Mouse (Mus musculus) layer of hippocampus, adult 18-20 months (tissue): ENCODE measurements around the gene Rybp. TPM values are rescaled to one million over a fixed set of nuclear protein-coding genes. Genes with fewer than 3 reads are reported as not detected.

Experiments
- DNase-seq, 2 experiments: peaks; one replicate each; pipeline ENCODE4 v3.0.0; 2022; ENCODE audit warnings: low spot score in 2 of 2
- long read RNA-seq: library from polyadenylated mRNA; stranded (forward); transcript quantifications from one replicate; pipeline ENCODE4 v2.0.0, GENCODE M21; 2021
- total RNA-seq, 2 experiments: library from RNA; stranded (reverse); gene quantifications; 2 replicates each; pipeline ENCODE4 v1.2.3; 2021

The Rybp gene
- 10 to 100 TPM; 57.0 to 57.9 TPM for total RNA-seq
- long read RNA-seq, full-length matches to known transcripts, result 1 of 13 reads
- long read RNA-seq, partial matches to known transcripts, result 2 of 13 reads
- long read RNA-seq, other reads (novel, unspliced or antisense), result 10 of 13 reads

GRCm38 (mm10) chr6:100287334-100288015 is at the start of gene Rybp:
Rybp (minus strand) TSS chr6:100287485.
- DNase-seq, result peak; percentile 88 to 96

- DNase-seq, result no peak
These were observed 49.4 kb upstream of the Rybp start for GRCm38 (mm10) chr6:100336591-100337148.

DNA sequence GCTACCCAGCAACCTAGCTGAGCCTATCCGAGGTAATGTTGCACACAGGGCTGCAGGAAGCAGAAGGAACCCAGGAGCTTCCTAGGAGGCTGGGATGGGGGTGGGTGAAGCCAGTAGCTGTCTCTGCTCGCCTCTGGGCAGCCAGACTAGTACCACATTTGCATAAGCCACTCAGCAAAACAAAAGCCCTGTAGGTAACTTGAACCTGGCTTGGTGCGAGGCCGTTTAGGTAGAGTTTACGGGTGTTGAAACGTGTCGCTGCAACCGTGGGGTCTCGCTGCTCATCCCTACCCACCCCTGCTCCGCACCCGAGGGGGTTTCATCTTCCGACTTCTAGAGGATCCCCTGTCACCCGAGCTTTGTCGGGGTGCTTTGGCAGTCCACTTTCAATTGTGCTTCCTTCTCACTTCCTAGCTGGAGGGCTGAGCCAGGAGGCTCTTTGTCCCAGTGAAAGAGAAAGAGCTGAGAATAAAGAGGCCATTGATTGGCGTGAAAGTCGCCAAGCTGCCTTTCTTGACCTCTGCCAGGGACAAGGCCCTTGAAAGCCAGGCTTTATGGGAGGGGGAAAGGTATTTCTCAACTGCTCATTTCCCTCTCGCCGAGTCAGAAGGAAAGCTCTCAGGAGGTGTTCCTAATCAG is 48.3 kb upstream of the Rybp start:
- DNase-seq, result no peak

DNA sequence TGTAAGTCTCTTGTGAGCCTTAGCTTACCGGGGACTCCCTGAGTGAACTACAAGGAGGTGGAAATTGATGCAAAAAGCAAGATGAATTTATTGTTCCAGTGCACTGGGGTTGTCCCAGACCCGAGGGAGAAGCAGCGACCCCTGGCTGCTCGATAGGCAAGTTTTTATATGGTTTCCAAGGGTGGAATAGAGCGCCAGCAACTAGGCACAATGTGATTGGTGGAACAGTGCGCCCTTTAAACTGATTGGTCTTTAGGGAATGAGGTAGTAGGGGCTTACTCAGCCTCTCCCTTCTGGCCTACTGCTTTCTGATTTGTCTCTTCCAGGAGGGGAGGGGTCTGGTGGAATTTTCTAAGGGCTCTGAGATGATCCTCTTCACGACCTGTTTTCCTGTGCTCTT is 46.5 kb upstream of the Rybp start:
- DNase-seq, result no peak

DNA sequence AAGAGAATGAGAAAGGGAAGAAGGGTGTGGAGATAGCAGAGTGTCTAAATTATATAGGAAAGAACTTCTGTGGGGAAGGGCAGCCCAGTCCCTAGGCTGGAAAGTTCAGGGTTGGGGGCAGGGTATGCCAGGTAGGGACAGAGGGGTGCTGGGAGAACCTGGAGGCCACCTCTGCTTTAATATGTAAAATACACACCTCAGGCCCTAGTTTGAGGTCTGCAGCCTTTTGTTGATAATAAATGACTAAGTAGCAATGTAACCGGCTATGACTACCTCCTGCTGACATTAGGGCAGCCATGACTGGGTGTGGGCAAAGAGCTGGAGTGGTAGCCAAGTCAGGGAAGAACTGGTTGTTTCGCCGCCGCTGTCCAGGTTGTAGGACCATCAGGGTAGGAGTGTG is 45.2 kb upstream of the Rybp start:
- DNase-seq, result no peak

DNA sequence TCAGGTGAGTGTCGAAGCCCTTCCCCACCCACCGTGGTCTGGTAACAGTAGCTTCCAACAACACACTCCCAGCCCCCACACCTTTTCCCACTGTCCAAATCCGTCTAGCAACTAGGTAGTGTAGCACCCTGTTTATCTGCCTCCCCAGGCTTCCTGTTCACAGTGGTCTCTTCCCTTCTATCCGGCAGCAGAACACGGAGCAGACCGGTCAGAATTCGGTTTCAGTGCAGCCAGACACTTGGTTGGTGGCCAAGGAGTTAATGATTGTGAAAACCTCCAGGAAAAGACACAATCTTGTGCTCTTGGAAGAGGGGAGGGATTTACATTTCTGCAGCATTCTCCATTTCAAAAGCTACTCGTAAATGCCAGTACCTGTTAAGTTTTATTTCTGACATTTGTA is 44.3 kb upstream of the Rybp start:
- no peak for DNase-seq

GRCm38 (mm10) chr6:100331055-100331454 is 43.8 kb upstream of the Rybp start:
- DNase-seq, result no peak

- DNase-seq, result no peak
These were observed 42.3 kb upstream of the Rybp start for GRCm38 (mm10) chr6:100329542-100329941.

DNA sequence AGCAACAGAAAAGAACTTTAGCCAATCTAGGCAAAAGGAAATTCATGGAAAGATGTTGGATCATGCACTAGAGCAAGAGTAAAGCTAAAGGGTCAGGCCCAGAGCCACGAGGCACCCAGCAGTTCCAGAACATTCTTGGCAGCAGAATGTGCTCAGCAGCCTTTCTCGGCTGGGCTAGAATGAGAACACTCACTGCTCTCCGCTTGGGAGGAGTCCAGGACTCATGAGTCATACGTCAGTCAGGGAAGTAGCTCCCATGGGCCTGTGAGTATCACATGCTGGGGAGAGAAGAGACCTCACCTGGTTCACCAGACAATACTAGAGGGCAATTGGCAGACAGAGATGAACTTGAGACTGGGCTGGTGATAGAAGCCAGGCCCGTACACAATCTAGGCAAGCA is 39.8 kb upstream of the Rybp start:
- peak; percentile 59 to 81 for DNase-seq

DNA sequence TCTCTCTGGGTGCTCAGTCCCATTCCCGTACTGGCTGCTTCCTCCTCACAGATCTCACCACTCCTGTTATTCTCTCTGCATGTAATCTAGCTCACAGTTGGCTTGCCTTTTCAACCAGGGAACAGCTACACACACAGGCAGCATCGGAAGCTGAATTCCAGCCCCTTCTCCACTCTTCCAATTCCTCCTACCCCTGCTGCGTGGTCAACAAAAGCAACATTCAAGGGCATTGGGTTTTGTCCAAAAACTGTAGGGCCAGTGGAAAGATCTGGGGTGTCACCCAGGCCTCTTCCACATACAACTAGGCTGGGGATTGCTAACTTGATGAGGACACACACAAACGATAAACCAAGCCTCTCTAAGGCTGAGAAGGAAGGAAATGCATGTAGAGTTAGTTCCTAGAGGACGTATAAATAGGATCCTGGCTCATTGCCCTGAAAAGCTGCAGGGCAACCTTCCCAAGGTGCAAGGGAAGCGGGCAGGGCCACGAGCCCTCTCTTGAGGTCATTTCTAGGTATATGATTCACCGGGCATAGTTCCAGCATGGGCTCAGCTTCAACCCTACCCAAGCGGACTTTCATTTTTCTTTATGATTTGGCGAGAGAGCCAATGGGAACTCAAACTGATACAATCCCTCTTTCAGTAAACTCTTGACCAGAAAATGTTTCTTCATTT is 36.6 kb upstream of the Rybp start:
- no peak for DNase-seq

GRCm38 (mm10) chr6:100322561-100322960 is 35.3 kb upstream of the Rybp start:
- DNase-seq, result no peak

- DNase-seq, result no peak
These were observed 34.9 kb upstream of the Rybp start for GRCm38 (mm10) chr6:100322145-100322544.

DNA sequence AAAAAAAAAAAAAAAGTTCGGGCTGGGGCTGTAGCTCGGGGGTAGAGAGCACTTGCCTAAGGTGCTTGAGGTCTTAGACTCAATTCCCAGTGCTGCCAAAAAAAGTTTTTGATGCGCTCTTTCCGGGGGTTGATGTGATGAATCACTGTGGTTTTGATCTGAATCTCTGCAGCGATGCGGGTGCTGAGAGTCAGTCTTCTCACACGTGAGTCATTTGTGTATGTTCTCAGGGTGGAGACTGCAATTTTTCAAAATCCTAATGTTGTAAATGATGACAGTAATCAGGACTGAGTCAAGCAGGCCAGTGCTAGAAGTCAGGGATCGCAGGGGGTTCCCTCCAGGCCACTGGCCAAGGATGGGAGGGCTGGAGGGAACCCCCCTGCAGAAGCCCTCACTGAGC is 26.9 kb upstream of the Rybp start:
- no peak for DNase-seq

GRCm38 (mm10) chr6:100311167-100311566 is 23.9 kb upstream of the Rybp start:
- DNase-seq, result no peak

- DNase-seq, result no peak
These were observed 17.5 kb upstream of the Rybp start for GRCm38 (mm10) chr6:100304831-100305230.

DNA sequence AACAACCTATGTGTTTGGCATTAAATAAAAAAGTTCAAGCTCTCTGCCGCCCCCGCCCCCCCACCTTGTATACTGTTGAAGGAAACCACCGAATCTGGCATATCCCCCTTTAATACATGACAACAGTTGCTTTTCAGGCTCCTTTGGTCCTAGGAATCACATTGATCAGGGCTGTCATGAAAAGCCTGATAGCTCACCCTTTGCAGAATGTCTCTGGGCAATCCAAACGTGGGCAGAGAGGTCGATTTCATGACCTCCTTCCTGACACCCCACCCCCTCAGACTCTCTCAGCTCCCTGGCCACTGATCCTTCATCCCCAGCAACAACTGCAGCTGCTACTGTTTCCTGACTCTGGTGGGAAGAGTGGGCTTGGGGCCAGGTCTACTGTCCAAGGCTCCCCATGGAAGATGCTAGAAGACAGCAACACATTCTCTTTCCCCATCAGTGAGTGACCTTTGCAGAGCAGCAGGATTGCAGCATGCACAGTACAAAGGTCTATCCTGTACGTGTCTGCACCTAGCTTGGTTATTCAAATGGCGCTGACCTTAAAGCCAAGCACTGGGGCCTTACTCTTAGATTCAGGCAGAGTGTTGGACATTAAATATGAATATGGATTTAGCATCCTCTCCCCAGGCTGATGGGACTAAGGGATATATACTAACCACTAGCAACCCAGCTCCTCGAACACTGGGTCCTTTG is 14.3 kb upstream of the Rybp start:
- DNase-seq, result no peak

GRCm38 (mm10) chr6:100300831-100301230 is 13.5 kb upstream of the Rybp start:
- DNase-seq, result no peak

GRCm38 (mm10) chr6:100298945-100299344 is 11.7 kb upstream of the Rybp start:
- DNase-seq, result no peak

- DNase-seq, result no peak
These were observed 10.3 kb upstream of the Rybp start for GRCm38 (mm10) chr6:100297536-100297935.

GRCm38 (mm10) chr6:100292411-100292810 is 5.1 kb upstream of the Rybp start:
- DNase-seq, result peak; percentile 45 to 67

- no peak for DNase-seq
These were observed 1.8 kb upstream of the Rybp start for GRCm38 (mm10) chr6:100289058-100289457.

- DNase-seq, result no peak
These were observed 1.4 kb upstream of the Rybp start for GRCm38 (mm10) chr6:100288730-100289035.
